Comparison of ENCODE assay signal across 13 mouse cellular contexts in the genomic region with DNA sequence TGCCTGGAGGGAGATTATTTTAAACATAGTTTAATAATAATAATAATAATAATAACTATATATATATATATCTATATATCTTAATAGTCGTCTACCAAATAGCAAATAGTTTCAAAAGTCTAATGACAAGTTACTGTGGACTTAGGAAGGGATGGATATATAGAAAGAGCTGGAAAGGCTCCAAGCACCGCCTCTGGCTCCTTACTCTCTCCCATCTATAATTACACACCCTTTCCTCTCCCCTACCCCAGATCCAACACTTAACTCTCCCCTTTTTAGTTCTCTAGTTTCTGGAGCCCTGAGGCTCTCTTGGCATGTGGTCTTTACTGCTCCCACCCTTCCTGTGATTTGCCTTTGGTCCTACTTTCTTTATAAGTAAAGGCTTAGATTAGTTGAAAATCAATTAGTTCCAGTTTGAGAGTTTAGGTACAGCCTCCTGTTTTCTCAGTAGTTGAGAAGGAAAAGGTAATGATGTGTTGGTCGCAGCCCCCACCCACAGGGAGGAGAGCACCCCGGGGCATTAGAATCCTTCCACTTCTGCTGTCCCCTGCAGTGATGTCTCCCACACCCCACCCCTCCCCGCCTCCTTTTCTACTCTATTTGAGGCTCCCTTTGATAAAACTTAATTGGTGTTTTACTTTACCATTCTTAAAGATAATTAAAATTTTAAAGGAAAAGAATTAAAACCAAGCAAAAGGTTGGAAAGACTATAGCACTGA. TPM values are rescaled to one million over a fixed set of nuclear protein-coding genes. Genes with fewer than 3 reads are reported as not detected.
DNase-seq lines count a peak whose midpoint lies in the region; ATAC-seq lines count a peak whose summit lies in the region.
"Had no signal": no experiment of that assay in that cellular context is flagged by ENCODE, and none has a peak within 500 bp of the region (broad histone marks: within the 10 kb centered on the region; RNA-seq: fewer than 3 reads in every experiment).

No protein-coding gene starts in this region.

- DNase-seq in heart, adult 11 months, result no peak
- no peak for DNase-seq in liver, embryonic 11.5 days (ENCODE audit: low spot score)
- DNase-seq in intestine, embryonic 14.5 days (ENCODE audit: low spot score), result no peak
- DNase-seq in spleen, postnatal 14 days (ENCODE audit: low spot score in 2 of 2), result no peak
- DNase-seq: cerebellum, adult 11 months; heart, postnatal 4 days; kidney, adult 11 months; lung, adult 18-20 months; thymus, postnatal 14 days had no signal

- H3K27me3 ChIP-seq in heart, embryonic 11.5 days (ENCODE audit: control insufficient read depth, insufficient read depth, low read length), result no peaks in the 10 kb centered on the region
- H3K27me3 ChIP-seq in liver, embryonic 11.5 days (replicated peaks; ENCODE audit: control insufficient read depth, insufficient read depth, low read length), result no peaks in the 10 kb centered on the region
- H3K27me3 ChIP-seq in liver, embryonic 12.5 days (replicated peaks), result no peaks in the 10 kb centered on the region
- no peaks in the 10 kb centered on the region for H3K27me3 ChIP-seq in intestine, embryonic 14.5 days (replicated peaks; ENCODE audit: control insufficient read depth, insufficient read depth, low read length)
- no peaks in the 10 kb centered on the region for H3K27me3 ChIP-seq in limb, embryonic 15.5 days
- H3K27me3 ChIP-seq: midbrain, embryonic 12.5 days had no signal

- no peaks in the 10 kb centered on the region for H3K9me3 ChIP-seq in heart, embryonic 11.5 days (replicated peaks; ENCODE audit: control insufficient read depth, low read length)
- no peaks in the 10 kb centered on the region for H3K9me3 ChIP-seq in liver, embryonic 11.5 days (ENCODE audit: control insufficient read depth, low read length)
- H3K9me3 ChIP-seq in liver, embryonic 12.5 days (replicated peaks), result no peaks in the 10 kb centered on the region
- H3K9me3 ChIP-seq in intestine, embryonic 14.5 days (ENCODE audit: control insufficient read depth, low read length), result no peaks in the 10 kb centered on the region
- H3K9me3 ChIP-seq in limb, embryonic 15.5 days, result no peaks in the 10 kb centered on the region
- H3K9me3 ChIP-seq: midbrain, embryonic 12.5 days had no signal

- H3K4me3 ChIP-seq in heart, embryonic 11.5 days (ENCODE audit: low read depth, low read length), result peak overlapping the region; percentile 11; the same call in 1 of the 2 replicates
- no peak overlapping the region for H3K4me3 ChIP-seq in liver, embryonic 11.5 days (ENCODE audit: low read depth, low read length)
- H3K4me3 ChIP-seq in liver, embryonic 12.5 days, result no peak overlapping the region
- peak overlapping the region; percentile 14 for H3K4me3 ChIP-seq in intestine, embryonic 14.5 days (ENCODE audit: low read depth, low read length)
- peak overlapping the region; percentile 5; the same call in 1 of the 2 replicates for H3K4me3 ChIP-seq in limb, embryonic 15.5 days
- H3K4me3 ChIP-seq: midbrain, embryonic 12.5 days had no signal

- peak overlapping the region; percentile 62 for H3K4me2 ChIP-seq in heart, embryonic 11.5 days
- peak overlapping the region; percentile 13; the same call in 1 of the 2 replicates for H3K4me2 ChIP-seq in liver, embryonic 11.5 days
- no peak overlapping the region for H3K4me2 ChIP-seq in liver, embryonic 12.5 days
- peak overlapping the region; percentile 50 for H3K4me2 ChIP-seq in intestine, embryonic 14.5 days (ENCODE audit: low read length)
- 0 out of 2 replicates have a peak overlapping the region, but pooled peaks have one; percentile 5 for H3K4me2 ChIP-seq in limb, embryonic 15.5 days
- H3K4me2 ChIP-seq: midbrain, embryonic 12.5 days had no signal

- no peaks in the 10 kb centered on the region for H3K4me1 ChIP-seq in heart, embryonic 11.5 days (ENCODE audit: control insufficient read depth, insufficient read depth, low read length)
- H3K4me1 ChIP-seq in liver, embryonic 11.5 days (replicated peaks; ENCODE audit: control insufficient read depth, insufficient read depth, low read length), result no peaks in the 10 kb centered on the region
- H3K4me1 ChIP-seq in liver, embryonic 12.5 days, result no peaks in the 10 kb centered on the region
- peaks cover 9% of the 10 kb centered on the region for H3K4me1 ChIP-seq in intestine, embryonic 14.5 days (replicated peaks; ENCODE audit: control insufficient read depth, insufficient read depth, low read length)
- peaks cover 4% of the 10 kb centered on the region; the same call in 1 of the 2 replicates for H3K4me1 ChIP-seq in limb, embryonic 15.5 days

- no peak for ATAC-seq in heart, embryonic 11.5 days (replicated peaks; ENCODE audit: insufficient number of reproducible peaks, low FRiP score, low TSS enrichment)
- ATAC-seq in liver, embryonic 11.5 days (replicated peaks; ENCODE audit: low FRiP score), result no peak
- ATAC-seq in liver, embryonic 12.5 days, result no peak
- ATAC-seq in intestine, embryonic 14.5 days (replicated peaks; ENCODE audit: low FRiP score, low TSS enrichment, low read depth), result no peak
- ATAC-seq in limb, embryonic 15.5 days (ENCODE audit: insufficient number of reproducible peaks, low FRiP score, low TSS enrichment, low read depth), result no peak

- H3K36me3 ChIP-seq in heart, embryonic 11.5 days (ENCODE audit: control insufficient read depth, insufficient read depth, low read length), result no peaks in the 10 kb centered on the region
- no peaks in the 10 kb centered on the region for H3K36me3 ChIP-seq in liver, embryonic 11.5 days (ENCODE audit: control insufficient read depth, insufficient read depth, low read length)
- H3K36me3 ChIP-seq in liver, embryonic 12.5 days, result no peaks in the 10 kb centered on the region
- no peaks in the 10 kb centered on the region for H3K36me3 ChIP-seq in intestine, embryonic 14.5 days (ENCODE audit: control insufficient read depth, insufficient read depth, low read length)
- H3K36me3 ChIP-seq in limb, embryonic 15.5 days, result no peaks in the 10 kb centered on the region
- H3K36me3 ChIP-seq: midbrain, embryonic 12.5 days had no signal

- 14% methylated on average over 5 of the region's 5 CpGs for WGBS in heart, embryonic 11.5 days (ENCODE audit: insufficient replicate concordance)
- 34% methylated on average over 5 of the region's 5 CpGs for WGBS in liver, embryonic 11.5 days
- WGBS in liver, embryonic 12.5 days (ENCODE audit: insufficient replicate concordance), result 29% methylated on average over 5 of the region's 5 CpGs
- 26% methylated on average over 5 of the region's 5 CpGs for WGBS in intestine, embryonic 14.5 days
- WGBS in limb, embryonic 15.5 days, result 16% methylated on average over 5 of the region's 5 CpGs

- 0 out of 2 replicates have a peak overlapping the region, but pooled peaks have one; percentile 41 for H3K27ac ChIP-seq in heart, embryonic 11.5 days (ENCODE audit: low read depth, low read length)
- H3K27ac ChIP-seq in liver, embryonic 11.5 days (ENCODE audit: low read depth, low read length), result no peak overlapping the region
- no peak overlapping the region for H3K27ac ChIP-seq in liver, embryonic 12.5 days
- H3K27ac ChIP-seq in intestine, embryonic 14.5 days (ENCODE audit: low read depth), result no peak overlapping the region
- no peak overlapping the region for H3K27ac ChIP-seq in limb, embryonic 15.5 days
- H3K27ac ChIP-seq: midbrain, embryonic 12.5 days had no signal

- peak overlapping the region; percentile 52; the same call in 1 of the 2 replicates for H3K9ac ChIP-seq in heart, embryonic 11.5 days (ENCODE audit: low read depth, low read length)
- H3K9ac ChIP-seq in liver, embryonic 11.5 days (ENCODE audit: low read depth, low read length), result no peak overlapping the region
- H3K9ac ChIP-seq in liver, embryonic 12.5 days, result no peak overlapping the region
- H3K9ac ChIP-seq in intestine, embryonic 14.5 days (ENCODE audit: low read length), result 0 out of 2 replicates have a peak overlapping the region, but pooled peaks have one; percentile 7
- no peak overlapping the region for H3K9ac ChIP-seq in limb, embryonic 15.5 days
- H3K9ac ChIP-seq: midbrain, embryonic 12.5 days had no signal

RNA-seq across cellular contexts. Expression of gene Bmp5, which starts 5.6 kb away (rescaled TPM):
- polyA plus RNA-seq in heart, embryonic 11.5 days (2014; fragmentation: Nextera tagmentation; extraction: Ambion mirVana), result 11.2 and 14.5 TPM in 2 replicates
- 3.8 and 4.6 TPM in 2 replicates for polyA plus RNA-seq in liver, embryonic 11.5 days (2014; fragmentation: Nextera tagmentation; extraction: Ambion mirVana)
- 2.7 and 2.9 TPM in 2 replicates for polyA plus RNA-seq in liver, embryonic 12.5 days (2016; fragmentation: Nextera tagmentation; extraction: Ambion mirVana)
- polyA plus RNA-seq in intestine, embryonic 14.5 days (2014; fragmentation: Nextera tagmentation; extraction: Ambion mirVana), result 9.8 and 11.2 TPM in 2 replicates
- 11.6 and 11.8 TPM in 2 replicates for polyA plus RNA-seq in limb, embryonic 15.5 days (2015; fragmentation: Nextera tagmentation; extraction: Ambion mirVana)

Comparison
In these comparisons a context has a peak if more than half of its experiments do, and no peak if none do; other contexts are left out.
1. H3K4me3 ChIP-seq: peak in heart, embryonic 11.5 days (single experiment), intestine, embryonic 14.5 days (single experiment) and limb, embryonic 15.5 days (single experiment); none in liver, embryonic 11.5 days (single experiment) and liver, embryonic 12.5 days (single experiment).
2. H3K9ac ChIP-seq: peak in heart, embryonic 11.5 days (single experiment) and intestine, embryonic 14.5 days (single experiment); none in liver, embryonic 11.5 days (single experiment), liver, embryonic 12.5 days (single experiment) and limb, embryonic 15.5 days (single experiment).